Mouse (Mus musculus) ES-E14 (cell line): ENCODE data around the gene Cd22. TPM values are rescaled to one million over a fixed set of nuclear protein-coding genes. Genes with fewer than 3 reads are reported as not detected.

Experiments used
- DNase-seq: peaks from one replicate; pipeline ENCODE4 v3.0.0-alpha.2; 2013; ENCODE audit warnings: low read depth, low spot score
- H3K27ac ChIP-seq: 2 replicates; pipeline ENCODE4 v1.5.1; 2012; ENCODE audit warnings: low read depth, mild to moderate bottlenecking, low read length, moderate library complexity, mixed read lengths; ENCODE audit not compliant: poor library complexity, insufficient read depth, severe bottlenecking
- H3K36me3 ChIP-seq: 2 replicates; pipeline ENCODE4 v1.6.1; 2012; ENCODE audit warnings: mild to moderate bottlenecking, low read length, moderate library complexity, mixed read lengths; ENCODE audit not compliant: control insufficient read depth, poor library complexity, insufficient read depth, severe bottlenecking
- H3K4me1 ChIP-seq, 2 experiments: fragments of 150-350 bp in 1 of 2; sonication (generic) in 1 of 2; 2 replicates each; pipeline ENCODE4 v1.6.1; 2012; ENCODE audit warnings: low read length in 2 of 2, mild to moderate bottlenecking in 1 of 2, mixed read lengths in 1 of 2; ENCODE audit not compliant: control insufficient read depth in 2 of 2, insufficient read depth in 2 of 2, poor library complexity in 1 of 2
- H3K4me3 ChIP-seq, 2 experiments: fragments of 150-350 bp in 1 of 2; sonication (generic) in 1 of 2; 2 replicates each; pipeline ENCODE4 v1.5.1; 2012; ENCODE audit warnings: low read length in 2 of 2, low read depth in 1 of 2, mild to moderate bottlenecking in 1 of 2, mixed read lengths in 1 of 2; ENCODE audit not compliant: insufficient read depth in 1 of 2, poor library complexity in 1 of 2, severe bottlenecking in 1 of 2
- H3K9ac ChIP-seq: 2 replicates; pipeline ENCODE4 v1.6.1; 2012; ENCODE audit warnings: low read depth, mild to moderate bottlenecking, low read length, mixed read lengths; ENCODE audit not compliant: poor library complexity, insufficient read depth, severe bottlenecking
- H3K9me3 ChIP-seq: fragments of 150-350 bp; sonication (generic); 2 replicates; pipeline ENCODE4 v1.6.1; 2012; ENCODE audit warnings: low read depth, mild to moderate bottlenecking, low read length; ENCODE audit not compliant: control insufficient read depth, insufficient read depth
- CHD2 ChIP-seq: IDR thresholded peaks from 2 replicates; pipeline ENCODE4 v1.6.1; 2014; ENCODE audit warnings: mild to moderate bottlenecking, low read depth, low read length, inconsistent platforms
- HCFC1 ChIP-seq: IDR thresholded peaks from 2 replicates; pipeline ENCODE4 v1.6.1; 2012; ENCODE audit warnings: low read length, inconsistent platforms, borderline replicate concordance; ENCODE audit not compliant: insufficient read depth
- MAFK ChIP-seq: IDR thresholded peaks from 2 replicates; pipeline ENCODE4 v1.6.1; 2014; ENCODE audit warnings: mild to moderate bottlenecking, low read depth, low read length, inconsistent platforms; ENCODE audit not compliant: insufficient read depth
- ZC3H11A ChIP-seq: IDR thresholded peaks from 2 replicates; pipeline ENCODE4 v1.6.1; 2012; ENCODE audit warnings: low read depth, mild to moderate bottlenecking, inconsistent platforms, low read length, borderline replicate concordance
- ZNF384 ChIP-seq: IDR thresholded peaks from 2 replicates; pipeline ENCODE4 v1.6.1; 2012; ENCODE audit warnings: low read depth, low read length, inconsistent platforms
- in situ Hi-C, 2 experiments: fragments of 600-800 bp; cut with MboI; formaldehyde crosslinking; loops; one replicate each; pipeline ENCODE4 v1.15.1; 2025; ENCODE audit warnings: low sequenced_read_pairs in 2 of 2, inconsistent platforms in 1 of 2; ENCODE audit not compliant: unreplicated experiment in 2 of 2
- total RNA-seq: library from RNA; depleted of rRNA; stranded (reverse); fragments of 300-350 nt; gene quantifications from 2 replicates; pipeline ENCODE4 v1.2.3, GENCODE M21; 2012

The Cd22 gene
- total RNA-seq, 1 experiment, result 0.45 TPM

GRCm38 (mm10) chr7:30826660-30827059 lies 53.5 kb downstream of the Cd22 start:
- in situ Hi-C loops, result no loop called here
- Histone ChIP-seq H3K9ac (no peak overlapping the region), H3K4me1 (peaks cover 2 to 6% of the 10 kb centered on the region in 2 experiments; a peak in 2 of 4 replicates), H3K36me3 (no peaks in the 10 kb centered on the region), H3K4me3 (no peak overlapping the region), H3K9me3 (no peaks in the 10 kb centered on the region), H3K27ac (no peak overlapping the region)
- no peak for TF ChIP-seq CHD2
- TF ChIP-seq HCFC1, result no peak
- TF ChIP-seq MAFK, result no peak
- no peak for TF ChIP-seq ZC3H11A
- TF ChIP-seq ZNF384, result no peak
- no peak for DNase-seq

GRCm38 (mm10) chr7:30824306-30824705 lies 55.8 kb downstream of the Cd22 start:
- Histone ChIP-seq H3K9me3 (no peaks in the 10 kb centered on the region), H3K36me3 (no peaks in the 10 kb centered on the region), H3K4me3 (no peak overlapping the region), H3K27ac (no peak overlapping the region), H3K4me1 (peaks cover 1 to 14% of the 10 kb centered on the region in 2 experiments; a peak in 2 of 4 replicates), H3K9ac (no peak overlapping the region)
- TF ChIP-seq ZC3H11A, result no peak
- TF ChIP-seq CHD2, result no peak
- TF ChIP-seq ZNF384, result no peak
- no peak for TF ChIP-seq HCFC1
- TF ChIP-seq MAFK, result no peak
- no peak for DNase-seq
- in situ Hi-C loops, result no loop called here

- Histone ChIP-seq H3K4me1 (peaks cover 0 to 15% of the 10 kb centered on the region in 2 experiments; a peak in 2 of 4 replicates), H3K36me3 (no peaks in the 10 kb centered on the region), H3K4me3 (no peak within 1 kb of the TSS), H3K9me3 (no peaks in the 10 kb centered on the region), H3K27ac (no peak within 1 kb of the TSS), H3K9ac (no peak within 1 kb of the TSS)
- no peak for TF ChIP-seq CHD2
- no peak for TF ChIP-seq ZC3H11A
- TF ChIP-seq HCFC1, result no peak
- TF ChIP-seq ZNF384, result no peak
- no peak for TF ChIP-seq MAFK
- in situ Hi-C loops, result no loop called here
- DNase-seq, result no peak
Observed at GRCm38 (mm10) chr7:30823675-30824074, 56.5 kb downstream of the Cd22 start, which contains the start of gene Ffar2. Gene Ffar2 (minus strand): TSS chr7:30823775.

GRCm38 (mm10) chr7:30821532-30821931 lies 58.6 kb downstream of the Cd22 start:
- no peak for TF ChIP-seq CHD2
- no peak for TF ChIP-seq MAFK
- no peak for TF ChIP-seq ZC3H11A
- TF ChIP-seq ZNF384, result no peak
- no peak for TF ChIP-seq HCFC1
- Histone ChIP-seq H3K9ac (no peak overlapping the region), H3K9me3 (no peaks in the 10 kb centered on the region), H3K4me3 (no peak overlapping the region), H3K4me1 (peaks cover 0 to 12% of the 10 kb centered on the region in 2 experiments; a peak in 2 of 4 replicates), H3K36me3 (no peaks in the 10 kb centered on the region), H3K27ac (no peak overlapping the region)
- in situ Hi-C loops, result no loop called here
- no peak for DNase-seq

GRCm38 (mm10) chr7:30820854-30821445 lies 59.2 kb downstream of the Cd22 start:
- Histone ChIP-seq H3K27ac (no peak overlapping the region), H3K4me3 (no peak overlapping the region), H3K4me1 (peaks cover 0 to 10% of the 10 kb centered on the region in 2 experiments; a peak in 2 of 4 replicates), H3K9me3 (no peaks in the 10 kb centered on the region), H3K36me3 (no peaks in the 10 kb centered on the region), H3K9ac (no peak overlapping the region)
- TF ChIP-seq ZNF384, result no peak
- no peak for TF ChIP-seq MAFK
- TF ChIP-seq ZC3H11A, result no peak
- no peak for TF ChIP-seq CHD2
- no peak for TF ChIP-seq HCFC1
- in situ Hi-C loops, result no loop called here
- DNase-seq, result no peak
